Mouse (Mus musculus): ENCODE measurements at regions not wholly inside any gene's neighbourhood (a gene's known extent, or its start where the extent isn't known, plus 50 kb on each side); places are given as distances from the start of the nearest gene placed in this dataset.

GRCm38 (mm10) chr6:98651315-98651714 is 308.8 kb upstream of the Gm765 start:
- Histone ChIP-seq H3K9ac (no peak overlapping the region), H3K36me3 (no peaks in the 10 kb centered on the region), H3K27me3 (replicated peaks) (no peaks in the 10 kb centered on the region), H3K27ac (no peak overlapping the region), H3K9me3 (replicated peaks) (no peaks in the 10 kb centered on the region), H3K4me3 (no peak overlapping the region), H3K4me1 (no peaks in the 10 kb centered on the region), H3K4me2 (no peak overlapping the region)
- ATAC-seq: no peak

GRCm38 (mm10) chr6:98640316-98640715 is 297.8 kb upstream of the Gm765 start:
- no peak overlapping the region for H3K9ac ChIP-seq
- H3K27ac ChIP-seq: no peak overlapping the region
- no peaks in the 10 kb centered on the region for H3K27me3 ChIP-seq (replicated peaks)
- no peak overlapping the region for H3K4me3 ChIP-seq
- no peak overlapping the region for H3K4me2 ChIP-seq
- WGBS (ENCODE audit: insufficient replicate concordance): 82% methylated on average over 5 of the region's 5 CpGs
- ATAC-seq: no peak
- H3K9me3 ChIP-seq (replicated peaks): no peaks in the 10 kb centered on the region
- no peaks in the 10 kb centered on the region for H3K36me3 ChIP-seq
- no peaks in the 10 kb centered on the region for H3K4me1 ChIP-seq

- Histone ChIP-seq H3K27me3 (replicated peaks) (no peaks in the 10 kb centered on the region), H3K27ac (no peak overlapping the region), H3K9ac (no peak overlapping the region), H3K36me3 (no peaks in the 10 kb centered on the region), H3K4me3 (no peak overlapping the region), H3K4me2 (no peak overlapping the region), H3K4me1 (no peaks in the 10 kb centered on the region), H3K9me3 (replicated peaks) (no peaks in the 10 kb centered on the region)
- WGBS (ENCODE audit: insufficient replicate concordance): 67% methylated on average over 6 of the region's 6 CpGs
- ATAC-seq: no peak
These were observed 293.3 kb upstream of the Gm765 start for GRCm38 (mm10) chr6:98635816-98636215.

GRCm38 (mm10) chr6:98632278-98633063 is 289.9 kb upstream of the Gm765 start:
- H3K4me1 ChIP-seq: no peaks in the 10 kb centered on the region
- H3K36me3 ChIP-seq: no peaks in the 10 kb centered on the region
- H3K9ac ChIP-seq: no peak overlapping the region
- 45% methylated on average over 17 of the region's 18 CpGs for WGBS (ENCODE audit: insufficient replicate concordance)
- no peak for ATAC-seq
- no peak overlapping the region for H3K4me3 ChIP-seq
- H3K9me3 ChIP-seq (replicated peaks): no peaks in the 10 kb centered on the region
- no peaks in the 10 kb centered on the region for H3K27me3 ChIP-seq (replicated peaks)
- H3K27ac ChIP-seq: no peak overlapping the region
- H3K4me2 ChIP-seq: no peak overlapping the region

- no peaks in the 10 kb centered on the region for H3K36me3 ChIP-seq
- H3K9me3 ChIP-seq (replicated peaks): no peaks in the 10 kb centered on the region
- ATAC-seq: no peak
- H3K4me1 ChIP-seq: no peaks in the 10 kb centered on the region
- no peak overlapping the region for H3K4me3 ChIP-seq
- H3K27ac ChIP-seq: no peak overlapping the region
- H3K27me3 ChIP-seq (replicated peaks): no peaks in the 10 kb centered on the region
- 63% methylated on average over 8 of the region's 8 CpGs for WGBS (ENCODE audit: insufficient replicate concordance)
- no peak overlapping the region for H3K4me2 ChIP-seq
- no peak overlapping the region for H3K9ac ChIP-seq
These were observed 288.7 kb upstream of the Gm765 start for GRCm38 (mm10) chr6:98631269-98631668.

GRCm38 (mm10) chr6:98629646-98630045 is 287.1 kb upstream of the Gm765 start:
- H3K9ac ChIP-seq: no peak overlapping the region
- H3K9me3 ChIP-seq (replicated peaks): no peaks in the 10 kb centered on the region
- H3K4me1 ChIP-seq: no peaks in the 10 kb centered on the region
- 32% methylated on average over 4 of the region's 4 CpGs for WGBS (ENCODE audit: insufficient replicate concordance)
- no peak overlapping the region for H3K27ac ChIP-seq
- no peaks in the 10 kb centered on the region for H3K27me3 ChIP-seq (replicated peaks)
- H3K4me3 ChIP-seq: no peak overlapping the region
- H3K4me2 ChIP-seq: no peak overlapping the region
- no peak for ATAC-seq
- H3K36me3 ChIP-seq: no peaks in the 10 kb centered on the region

GRCm38 (mm10) chr6:98626435-98626834 is 283.9 kb upstream of the Gm765 start:
- ATAC-seq: no peak
- Histone ChIP-seq H3K4me2 (no peak overlapping the region), H3K36me3 (no peaks in the 10 kb centered on the region), H3K9ac (no peak overlapping the region), H3K4me1 (no peaks in the 10 kb centered on the region), H3K4me3 (no peak overlapping the region), H3K27ac (no peak overlapping the region), H3K9me3 (replicated peaks) (no peaks in the 10 kb centered on the region), H3K27me3 (replicated peaks) (no peaks in the 10 kb centered on the region)
- WGBS (ENCODE audit: insufficient replicate concordance): 76% methylated on average over 10 of the region's 10 CpGs

- no peak overlapping the region for H3K4me2 ChIP-seq
- no peak overlapping the region for H3K4me3 ChIP-seq
- H3K4me1 ChIP-seq: no peaks in the 10 kb centered on the region
- H3K9ac ChIP-seq: no peak overlapping the region
- no peak overlapping the region for H3K27ac ChIP-seq
- no peaks in the 10 kb centered on the region for H3K36me3 ChIP-seq
- no peaks in the 10 kb centered on the region for H3K9me3 ChIP-seq (replicated peaks)
- 87% methylated on average over 3 of the region's 3 CpGs for WGBS (ENCODE audit: insufficient replicate concordance)
- no peaks in the 10 kb centered on the region for H3K27me3 ChIP-seq (replicated peaks)
- ATAC-seq: no peak
These were observed 278.3 kb upstream of the Gm765 start for GRCm38 (mm10) chr6:98620886-98621285.

GRCm38 (mm10) chr6:98613030-98613429 is 270.5 kb upstream of the Gm765 start:
- Histone ChIP-seq H3K36me3 (no peaks in the 10 kb centered on the region), H3K27me3 (replicated peaks) (no peaks in the 10 kb centered on the region), H3K9me3 (replicated peaks) (no peaks in the 10 kb centered on the region), H3K27ac (no peak overlapping the region), H3K4me1 (peaks cover 13% of the 10 kb centered on the region), H3K4me3 (no peak overlapping the region), H3K9ac (no peak overlapping the region), H3K4me2 (no peak overlapping the region)
- ATAC-seq: no peak
- 73% methylated on average over 10 of the region's 10 CpGs for WGBS (ENCODE audit: insufficient replicate concordance)

- Histone ChIP-seq H3K27ac (no peak overlapping the region), H3K4me2 (no peak overlapping the region), H3K9me3 (replicated peaks) (no peaks in the 10 kb centered on the region), H3K36me3 (no peaks in the 10 kb centered on the region), H3K4me3 (no peak overlapping the region), H3K9ac (no peak overlapping the region), H3K27me3 (replicated peaks) (no peaks in the 10 kb centered on the region), H3K4me1 (peaks cover 13% of the 10 kb centered on the region)
- 17% methylated on average over 1 of the region's 1 CpGs for WGBS (ENCODE audit: insufficient replicate concordance)
- no peak for ATAC-seq
These were observed 266.6 kb upstream of the Gm765 start for GRCm38 (mm10) chr6:98609133-98609532.

- Histone ChIP-seq H3K36me3 (no peaks in the 10 kb centered on the region), H3K9ac (no peak overlapping the region), H3K9me3 (replicated peaks) (no peaks in the 10 kb centered on the region), H3K4me1 (peaks cover 13% of the 10 kb centered on the region), H3K27ac (no peak overlapping the region), H3K4me2 (no peak overlapping the region), H3K4me3 (no peak overlapping the region), H3K27me3 (replicated peaks) (no peaks in the 10 kb centered on the region)
- no peak for ATAC-seq
- WGBS (ENCODE audit: insufficient replicate concordance): 64% methylated on average over 3 of the region's 3 CpGs
These were observed 264.1 kb upstream of the Gm765 start for GRCm38 (mm10) chr6:98606680-98607079.

- H3K27ac ChIP-seq: no peak overlapping the region
- H3K9ac ChIP-seq: no peak overlapping the region
- no peak for ATAC-seq
- H3K9me3 ChIP-seq (replicated peaks): no peaks in the 10 kb centered on the region
- H3K27me3 ChIP-seq (replicated peaks): no peaks in the 10 kb centered on the region
- H3K36me3 ChIP-seq: no peaks in the 10 kb centered on the region
- WGBS (ENCODE audit: insufficient replicate concordance): 80% methylated on average over 6 of the region's 6 CpGs
- H3K4me3 ChIP-seq: no peak overlapping the region
- H3K4me2 ChIP-seq: no peak overlapping the region
- H3K4me1 ChIP-seq: no peaks in the 10 kb centered on the region
These were observed 255.1 kb upstream of the Gm765 start for GRCm38 (mm10) chr6:98597612-98598011.

- no peaks in the 10 kb centered on the region for H3K9me3 ChIP-seq (replicated peaks)
- ATAC-seq: no peak
- no peak overlapping the region for H3K27ac ChIP-seq
- no peak overlapping the region for H3K4me2 ChIP-seq
- H3K4me1 ChIP-seq: no peaks in the 10 kb centered on the region
- no peak overlapping the region for H3K9ac ChIP-seq
- H3K27me3 ChIP-seq (replicated peaks): no peaks in the 10 kb centered on the region
- H3K4me3 ChIP-seq: no peak overlapping the region
- no peaks in the 10 kb centered on the region for H3K36me3 ChIP-seq
- 61% methylated on average over 4 of the region's 4 CpGs for WGBS (ENCODE audit: insufficient replicate concordance)
These were observed 248.4 kb upstream of the Gm765 start for GRCm38 (mm10) chr6:98590989-98591388.
